Mouse (Mus musculus) kidney, embryonic 16.5 days (tissue): ENCODE measurements at regions not wholly inside any gene's neighbourhood (a gene's known extent, or its start where the extent isn't known, plus 50 kb on each side); places are given as distances from the start of the nearest gene placed in this dataset.

Experiments
- ATAC-seq: fragments of 200-750 bp; cut with Nextera tagmentation; 2 replicates; pipeline ENCODE4 v1.8.0; 2017; ENCODE audit warnings: moderate TSS enrichment; ENCODE audit not compliant: low FRiP score, low TSS enrichment
- H3K27ac ChIP-seq: fragments of 300-500 bp; sonication (generic); 2 replicates; pipeline ENCODE4 v1.5.1; 2014; ENCODE audit warnings: low read length
- H3K27me3 ChIP-seq: fragments of 300-500 bp; sonication (generic); 2 replicates; pipeline ENCODE4 v1.6.1; 2014; ENCODE audit warnings: low read length, control low read depth, mixed read lengths; ENCODE audit not compliant: insufficient read depth
- H3K36me3 ChIP-seq: fragments of 300-500 bp; sonication (generic); 2 replicates; pipeline ENCODE4 v1.6.1; 2014; ENCODE audit warnings: low read length, control low read depth, mixed read lengths; ENCODE audit not compliant: insufficient read depth
- H3K4me1 ChIP-seq: fragments of 300-500 bp; sonication (generic); 2 replicates; pipeline ENCODE4 v1.6.1; 2014; ENCODE audit warnings: low read length, control low read depth, mixed read lengths; ENCODE audit not compliant: insufficient read depth
- H3K4me2 ChIP-seq: fragments of 300-500 bp; sonication (generic); replicated peaks from 2 replicates; pipeline ENCODE4 v1.6.1; 2014; ENCODE audit warnings: low read depth, low read length
- H3K4me3 ChIP-seq: fragments of 300-500 bp; sonication (generic); 2 replicates; pipeline ENCODE4 v1.5.1; 2014; ENCODE audit warnings: mild to moderate bottlenecking, low read length
- H3K9ac ChIP-seq: fragments of 300-500 bp; sonication (generic); replicated peaks from 2 replicates; pipeline ENCODE4 v1.6.1; 2014; ENCODE audit warnings: low read length
- H3K9me3 ChIP-seq: fragments of 300-500 bp; sonication (generic); 2 replicates; pipeline ENCODE4 v1.6.1; 2016; ENCODE audit warnings: low read length, control low read depth
- WGBS: fragments of 180-500 bp; shearing (Covaris S2); extraction: QIAGEN DNeasy Blood & Tissue Kit; methylation state at CpG from one replicate; pipeline ENCODE4 v1.1.7; 2014; 5-methylcytosine and 5-hydroxymethylcytosine counted together

GRCm38 (mm10) chr8:78054435-78054834, 158.7 kb upstream of the Ttc29 start:
- Histone ChIP-seq H3K36me3 (no peaks in the 10 kb centered on the region), H3K4me2 (peak overlapping the region; percentile 20; the same call in 1 of the 2 replicates), H3K27me3 (no peaks in the 10 kb centered on the region), H3K9ac (no peak overlapping the region), H3K4me3 (no peak overlapping the region), H3K4me1 (0 out of 2 replicates have a peak, but pooled peaks cover 3% of the 10 kb centered on the region), H3K27ac (no peak overlapping the region), H3K9me3 (no peaks in the 10 kb centered on the region)
- WGBS, result 9% methylated on average over 5 of the region's 5 CpGs
- ATAC-seq, result peak; percentile 79; the same call in 1 of the 2 replicates

- H3K27ac ChIP-seq, result no peak overlapping the region
- 0 out of 2 replicates have a peak, but pooled peaks cover 3% of the 10 kb centered on the region for H3K4me1 ChIP-seq
- 4% methylated on average over 8 of the region's 8 CpGs for WGBS
- no peaks in the 10 kb centered on the region for H3K27me3 ChIP-seq
- ATAC-seq, result peak; percentile 74; the same call in 1 of the 2 replicates
- peak overlapping the region; percentile 20; the same call in 1 of the 2 replicates for H3K4me2 ChIP-seq
- no peak overlapping the region for H3K4me3 ChIP-seq
- H3K36me3 ChIP-seq, result no peaks in the 10 kb centered on the region
- no peak overlapping the region for H3K9ac ChIP-seq
- H3K9me3 ChIP-seq, result no peaks in the 10 kb centered on the region
Measured at GRCm38 (mm10) chr8:78054920-78055319, 158.2 kb upstream of the Ttc29 start.

DNA sequence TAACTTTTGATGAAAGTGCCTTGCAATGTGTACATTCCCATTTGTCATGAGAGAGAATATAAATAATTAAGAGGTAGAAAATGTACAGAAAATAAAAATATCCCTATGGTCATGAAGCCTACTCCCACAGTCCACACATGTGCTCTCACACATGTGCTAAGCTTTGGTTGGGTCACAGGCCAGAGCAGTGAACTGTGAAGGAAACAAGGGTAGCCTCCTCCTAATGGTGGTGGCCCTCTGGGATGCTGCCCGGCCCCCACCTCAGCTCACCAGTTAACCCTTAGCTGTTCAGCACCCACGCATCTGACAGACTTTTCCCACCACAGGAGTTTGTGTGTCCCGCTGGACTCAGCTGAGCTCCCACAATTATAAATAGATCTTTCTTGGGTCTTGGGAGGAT, 157.6 kb upstream of the Ttc29 start:
- H3K27me3 ChIP-seq, result no peaks in the 10 kb centered on the region
- no peak overlapping the region for H3K4me2 ChIP-seq
- no peaks in the 10 kb centered on the region for H3K36me3 ChIP-seq
- 0 out of 2 replicates have a peak, but pooled peaks have one; percentile 61 for ATAC-seq
- H3K9me3 ChIP-seq, result no peaks in the 10 kb centered on the region
- H3K27ac ChIP-seq, result no peak overlapping the region
- no peak overlapping the region for H3K9ac ChIP-seq
- no peak overlapping the region for H3K4me3 ChIP-seq
- 55% methylated on average over 3 of the region's 3 CpGs for WGBS
- 0 out of 2 replicates have a peak, but pooled peaks cover 3% of the 10 kb centered on the region for H3K4me1 ChIP-seq

- no peak overlapping the region for H3K27ac ChIP-seq
- no peaks in the 10 kb centered on the region for H3K9me3 ChIP-seq
- no peak overlapping the region for H3K4me2 ChIP-seq
- H3K4me3 ChIP-seq, result no peak overlapping the region
- H3K9ac ChIP-seq, result no peak overlapping the region
- ATAC-seq, result no peak
- WGBS, result 67% methylated on average over 4 of the region's 4 CpGs
- H3K27me3 ChIP-seq, result no peaks in the 10 kb centered on the region
- H3K4me1 ChIP-seq, result 0 out of 2 replicates have a peak, but pooled peaks cover 3% of the 10 kb centered on the region
- no peaks in the 10 kb centered on the region for H3K36me3 ChIP-seq
Measured at GRCm38 (mm10) chr8:78057357-78057756, 155.7 kb upstream of the Ttc29 start.

DNA sequence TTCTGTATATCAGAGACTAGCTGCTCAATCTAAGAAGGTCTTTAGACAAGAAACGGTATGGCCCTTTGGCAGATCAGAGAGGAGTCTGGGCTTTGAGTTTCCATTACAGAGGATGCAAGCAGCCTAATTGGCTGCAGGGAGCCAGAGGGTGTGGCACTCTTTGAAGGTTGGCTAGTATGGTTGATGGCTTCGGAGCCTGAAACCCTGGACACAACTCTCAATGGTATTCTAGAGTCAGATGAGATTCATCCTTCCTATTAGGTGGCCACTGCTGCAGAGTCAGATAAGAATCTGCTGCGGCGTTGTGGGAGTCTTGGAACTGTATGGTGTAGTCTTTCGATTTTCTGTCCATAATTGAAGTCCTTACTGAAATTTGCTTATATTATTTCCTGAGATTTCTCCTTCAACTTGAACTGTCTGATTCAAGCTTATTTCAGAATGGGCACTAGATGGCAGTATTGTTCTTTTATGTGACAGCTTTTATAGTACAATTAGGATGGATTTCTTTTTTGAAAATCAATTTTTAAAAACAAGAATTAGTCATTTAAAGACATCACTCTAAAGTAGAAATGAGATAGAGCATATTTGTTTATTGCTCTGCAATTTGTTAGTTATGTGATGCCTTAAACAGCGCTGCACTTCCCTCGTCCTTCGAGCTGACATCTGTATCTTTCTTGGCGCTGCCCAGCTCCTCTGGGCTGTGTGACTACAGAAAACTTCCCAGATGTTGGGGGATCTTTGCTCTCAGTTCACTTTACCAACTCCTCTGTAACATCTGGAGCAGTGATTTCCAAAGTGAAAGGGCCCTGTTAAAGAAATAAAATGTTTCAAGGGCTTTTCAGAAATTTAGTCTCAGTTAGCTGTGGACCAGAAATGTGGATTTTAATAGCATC, 151.0 kb upstream of the Ttc29 start:
- WGBS, result 56% methylated on average over 9 of the region's 9 CpGs
- no peaks in the 10 kb centered on the region for H3K9me3 ChIP-seq
- H3K27me3 ChIP-seq, result 0 out of 2 replicates have a peak, but pooled peaks cover 4% of the 10 kb centered on the region
- no peak overlapping the region for H3K4me2 ChIP-seq
- H3K4me1 ChIP-seq, result no peaks in the 10 kb centered on the region; the same call in 1 of the 2 replicates
- no peaks in the 10 kb centered on the region for H3K36me3 ChIP-seq
- H3K4me3 ChIP-seq, result no peak overlapping the region
- H3K9ac ChIP-seq, result no peak overlapping the region
- ATAC-seq, result no peak; the same call in 1 of the 2 replicates
- no peak overlapping the region for H3K27ac ChIP-seq

- peak overlapping the region; percentile 57 for H3K4me2 ChIP-seq
- H3K36me3 ChIP-seq, result no peaks in the 10 kb centered on the region
- 0 out of 2 replicates have a peak overlapping the region, but pooled peaks have one; percentile 11 for H3K9ac ChIP-seq
- no peaks in the 10 kb centered on the region for H3K9me3 ChIP-seq
- 4% methylated on average over 13 of the region's 13 CpGs for WGBS
- peak overlapping the region; percentile 33 for H3K4me3 ChIP-seq
- peaks cover 14% of the 10 kb centered on the region; the same call in 1 of the 2 replicates for H3K27me3 ChIP-seq
- ATAC-seq, result peak; percentile 74; the same call in 1 of the 2 replicates
- no peak overlapping the region for H3K27ac ChIP-seq
- H3K4me1 ChIP-seq, result peaks cover under 1% of the 10 kb centered on the region; the same call in 1 of the 2 replicates
Measured at GRCm38 (mm10) chr8:78063529-78063928, 149.6 kb upstream of the Ttc29 start.

DNA sequence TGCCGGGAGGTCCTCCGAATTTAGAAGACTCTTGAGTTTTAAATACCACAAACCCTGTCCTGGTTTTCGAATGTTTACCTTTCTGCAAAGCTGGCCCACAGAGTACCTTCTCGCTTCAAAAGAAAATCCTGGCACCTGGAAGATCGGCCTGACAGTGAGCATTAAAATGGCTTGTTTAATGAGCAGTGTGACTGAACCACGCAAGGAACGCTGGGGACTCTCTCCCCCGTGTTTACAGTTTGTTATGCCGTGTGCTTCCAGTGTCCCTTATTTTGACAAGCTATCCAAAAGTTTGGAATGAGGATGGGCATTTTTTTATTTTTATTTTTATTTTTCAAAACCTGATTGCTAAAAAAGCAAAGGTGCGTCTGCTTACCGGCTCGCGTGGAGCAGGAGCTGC, 148.9 kb upstream of the Ttc29 start:
- H3K9ac ChIP-seq, result no peak overlapping the region

DNA sequence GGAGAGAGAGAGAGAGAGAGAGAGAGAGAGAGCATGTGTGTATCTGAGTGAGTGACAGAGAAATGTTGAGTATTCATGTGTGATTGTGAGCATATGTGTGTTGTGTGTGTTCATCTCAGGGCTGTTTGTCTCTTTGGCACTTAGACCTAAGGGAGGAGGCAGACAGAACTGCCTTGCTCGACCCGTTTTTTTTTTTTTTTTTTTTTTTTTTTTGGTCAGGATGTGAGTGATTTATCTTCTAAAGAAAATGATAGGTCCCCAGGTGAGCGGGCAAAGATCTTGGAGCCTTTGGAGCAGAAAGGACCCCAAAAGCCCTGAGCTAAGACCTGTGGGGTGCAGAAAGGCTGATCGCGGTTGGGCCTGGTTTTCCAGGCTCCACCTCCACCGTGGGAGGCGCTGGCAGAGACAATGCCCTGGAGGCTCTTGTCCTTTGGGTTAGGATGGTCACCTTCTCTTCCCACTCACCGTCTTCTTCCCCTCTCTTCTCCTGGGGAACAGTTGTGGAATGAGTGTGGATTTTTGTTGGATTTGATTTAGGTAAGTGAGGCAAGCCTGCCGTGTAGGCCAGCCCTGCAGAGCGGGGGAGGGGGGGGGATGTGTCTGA, 147.1 kb upstream of the Ttc29 start:
- Histone ChIP-seq H3K4me1 (peaks cover 5% of the 10 kb centered on the region; the same call in 1 of the 2 replicates), H3K9ac (no peak overlapping the region), H3K4me3 (no peak overlapping the region), H3K27ac (no peak overlapping the region), H3K36me3 (no peaks in the 10 kb centered on the region), H3K4me2 (no peak overlapping the region), H3K9me3 (no peaks in the 10 kb centered on the region), H3K27me3 (peaks cover 14% of the 10 kb centered on the region; the same call in 1 of the 2 replicates)
- WGBS, result 41% methylated on average over 10 of the region's 10 CpGs
- ATAC-seq, result no peak

More for the DNA sequence above, 148.9 kb upstream of the Ttc29 start:
- Histone ChIP-seq H3K4me1 (peaks cover 5% of the 10 kb centered on the region; the same call in 1 of the 2 replicates), H3K4me2 (peak overlapping the region; percentile 57), H3K27ac (no peak overlapping the region), H3K36me3 (no peaks in the 10 kb centered on the region), H3K27me3 (peaks cover 14% of the 10 kb centered on the region; the same call in 1 of the 2 replicates), H3K9me3 (no peaks in the 10 kb centered on the region), H3K4me3 (peak overlapping the region; percentile 33)
- WGBS, result 35% methylated on average over 13 of the region's 13 CpGs
- no peak for ATAC-seq

DNA sequence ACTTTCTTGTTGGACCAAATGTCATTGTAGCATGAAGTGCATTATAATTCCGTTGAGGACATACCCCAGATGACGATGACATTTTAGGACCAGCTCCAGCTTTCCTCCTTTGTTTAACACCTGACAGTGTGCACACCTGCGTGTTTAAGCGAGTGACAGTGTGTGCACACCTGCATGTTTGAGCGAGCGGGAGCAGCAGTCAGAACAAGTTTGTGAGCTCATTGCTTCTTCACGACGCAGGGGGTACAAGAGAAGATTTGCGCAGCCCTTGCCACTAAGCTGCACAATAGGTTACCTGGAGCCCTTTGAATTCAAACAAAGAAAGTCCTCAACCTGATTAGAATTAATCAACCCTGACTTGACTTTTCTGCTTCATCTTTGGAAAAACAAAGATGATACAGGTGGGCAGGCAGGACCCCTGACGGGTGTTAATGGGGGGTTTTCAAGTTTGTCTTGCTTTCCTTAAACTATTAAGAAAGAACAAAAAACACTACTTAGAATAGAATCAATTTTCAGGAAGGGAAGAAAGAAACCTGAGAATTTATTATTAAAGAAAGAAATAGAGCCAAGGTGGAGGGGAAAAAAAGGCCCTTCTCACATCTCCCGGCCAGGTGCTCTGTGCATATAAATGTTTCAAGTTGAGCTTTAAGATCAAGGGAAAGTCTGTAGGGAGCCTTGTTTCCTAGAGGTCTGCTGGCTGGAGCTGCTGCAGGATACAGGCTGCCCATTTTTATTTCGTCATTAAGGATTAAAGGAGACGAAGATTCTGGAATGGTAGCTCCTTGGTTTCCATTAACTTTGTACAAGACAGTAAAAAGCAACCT, 144.8 kb upstream of the Ttc29 start:
- ATAC-seq, result no peak
- H3K4me1 ChIP-seq, result peaks cover 5% of the 10 kb centered on the region; the same call in 1 of the 2 replicates
- 28% methylated on average over 13 of the region's 13 CpGs for WGBS
- peaks cover 14% of the 10 kb centered on the region; the same call in 1 of the 2 replicates for H3K27me3 ChIP-seq
- no peak overlapping the region for H3K27ac ChIP-seq
- H3K9me3 ChIP-seq, result no peaks in the 10 kb centered on the region
- no peaks in the 10 kb centered on the region for H3K36me3 ChIP-seq
- H3K9ac ChIP-seq, result no peak overlapping the region
- H3K4me3 ChIP-seq, result no peak overlapping the region
- H3K4me2 ChIP-seq, result no peak overlapping the region
